Mouse (Mus musculus) ovary, postnatal 36 days (tissue): ENCODE results near the gene Gpr22.

Experiments
- DNase-seq: peaks from one replicate; pipeline ENCODE4 v3.0.0; 2022; ENCODE audit warnings: low spot score, mixed read lengths

The Gpr22 gene

DNA sequence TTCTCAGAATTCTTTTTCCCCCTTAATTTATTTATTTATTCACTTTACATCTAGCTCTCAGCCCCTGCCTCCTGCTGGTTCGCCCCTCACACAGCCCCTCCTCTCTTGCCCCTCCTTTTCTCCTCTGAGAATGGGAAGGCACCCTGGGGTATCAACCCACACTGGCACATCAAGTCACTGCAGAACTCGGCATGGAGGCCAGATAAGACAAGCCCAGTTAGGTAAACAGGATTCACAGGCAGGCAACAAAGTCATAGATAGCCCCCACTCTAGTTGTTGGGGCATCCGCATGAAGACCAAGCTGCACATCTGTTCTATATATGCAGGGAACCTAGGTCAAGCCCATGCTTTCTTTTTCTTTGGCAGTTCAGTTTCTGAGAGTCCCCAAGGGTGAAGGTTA is 46.6 kb downstream of the Gpr22 start:
- no peak for DNase-seq

DNA sequence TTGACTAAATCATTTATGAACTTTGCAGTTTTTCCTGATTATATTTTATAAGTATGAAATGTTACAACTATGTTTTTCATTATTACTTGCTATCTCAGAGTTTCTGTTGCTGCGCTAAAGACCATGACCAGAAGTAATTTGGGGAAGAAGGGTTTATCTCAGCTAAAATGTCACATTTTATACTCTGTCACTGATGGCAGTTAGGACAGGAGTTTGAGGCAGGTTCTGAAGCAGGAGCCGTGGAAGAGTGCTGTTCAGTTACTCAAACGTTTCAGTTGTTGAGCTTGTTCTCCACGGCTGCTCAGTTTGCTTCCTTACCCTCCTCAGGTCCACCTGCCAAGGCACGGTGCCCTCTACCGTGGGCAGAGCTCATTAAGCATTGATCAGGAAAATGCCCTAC is 47.7 kb downstream of the Gpr22 start:
- DNase-seq, result no peak
